Mouse (Mus musculus) neural tube, embryonic 11.5 days (tissue): ENCODE measurements around the gene Npas3. TPM values are rescaled to one million over a fixed set of nuclear protein-coding genes. Genes with fewer than 3 reads are reported as not detected.

ENCODE experiments used
- ATAC-seq: fragments of 200-750 bp; cut with Nextera tagmentation; 2 replicates; pipeline ENCODE4 v1.8.0; 2017; ENCODE audit warnings: moderate number of reproducible peaks, mild to moderate bottlenecking, moderate TSS enrichment, moderate library complexity; ENCODE audit not compliant: insufficient read depth, low FRiP score, low TSS enrichment
- DNase-seq: peaks from one replicate; pipeline ENCODE4 v3.0.0-alpha.2; 2015; ENCODE audit warnings: low spot score
- H3K27ac ChIP-seq: fragments of 300-500 bp; sonication (generic); 2 replicates; pipeline ENCODE4 v1.5.1; 2014; ENCODE audit warnings: low read depth, mild to moderate bottlenecking, low read length
- H3K27me3 ChIP-seq: fragments of 300-500 bp; sonication (generic); 2 replicates; pipeline ENCODE4 v1.6.1; 2014; ENCODE audit warnings: mild to moderate bottlenecking, low read length, mixed read lengths; ENCODE audit not compliant: control insufficient read depth, insufficient read depth
- H3K36me3 ChIP-seq: fragments of 300-500 bp; sonication (generic); 2 replicates; pipeline ENCODE4 v1.6.1; 2014; ENCODE audit warnings: mild to moderate bottlenecking, low read length, moderate library complexity, mixed read lengths; ENCODE audit not compliant: control insufficient read depth, insufficient read depth
- H3K4me1 ChIP-seq: fragments of 300-500 bp; sonication (generic); 2 replicates; pipeline ENCODE4 v1.6.1; 2014; ENCODE audit warnings: low read length, mixed read lengths; ENCODE audit not compliant: control insufficient read depth, insufficient read depth
- H3K4me2 ChIP-seq: fragments of 300-500 bp; sonication (generic); 2 replicates; pipeline ENCODE4 v1.6.1; 2014; ENCODE audit warnings: low read depth, mild to moderate bottlenecking, moderate library complexity
- H3K4me3 ChIP-seq: fragments of 300-500 bp; sonication (generic); 2 replicates; pipeline ENCODE4 v1.5.1; 2014; ENCODE audit warnings: low read depth, low read length
- H3K9ac ChIP-seq: fragments of 300-500 bp; sonication (generic); 2 replicates; pipeline ENCODE4 v1.6.1; 2014; ENCODE audit warnings: mild to moderate bottlenecking, low read length
- H3K9me3 ChIP-seq: fragments of 300-500 bp; sonication (generic); 2 replicates; pipeline ENCODE4 v1.6.1; 2016; ENCODE audit warnings: low read length; ENCODE audit not compliant: control insufficient read depth
- WGBS: fragments of 180-500 bp; shearing (Covaris S2); extraction: QIAGEN DNeasy Blood & Tissue Kit; methylation state at CpG from one replicate; pipeline ENCODE4 v1.1.7; 2014; 5-methylcytosine and 5-hydroxymethylcytosine counted together
- polyA plus RNA-seq: library from polyadenylated mRNA; unstranded; fragments of >200 nt; fragmentation: Nextera tagmentation; extraction: Ambion mirVana; gene quantifications from 2 replicates; pipeline ENCODE4 v1.2.1, GENCODE M21; 2014

Gene Npas3
- polyA plus RNA-seq, 1 experiment from 2014 or later: 18.0 TPM

DNA sequence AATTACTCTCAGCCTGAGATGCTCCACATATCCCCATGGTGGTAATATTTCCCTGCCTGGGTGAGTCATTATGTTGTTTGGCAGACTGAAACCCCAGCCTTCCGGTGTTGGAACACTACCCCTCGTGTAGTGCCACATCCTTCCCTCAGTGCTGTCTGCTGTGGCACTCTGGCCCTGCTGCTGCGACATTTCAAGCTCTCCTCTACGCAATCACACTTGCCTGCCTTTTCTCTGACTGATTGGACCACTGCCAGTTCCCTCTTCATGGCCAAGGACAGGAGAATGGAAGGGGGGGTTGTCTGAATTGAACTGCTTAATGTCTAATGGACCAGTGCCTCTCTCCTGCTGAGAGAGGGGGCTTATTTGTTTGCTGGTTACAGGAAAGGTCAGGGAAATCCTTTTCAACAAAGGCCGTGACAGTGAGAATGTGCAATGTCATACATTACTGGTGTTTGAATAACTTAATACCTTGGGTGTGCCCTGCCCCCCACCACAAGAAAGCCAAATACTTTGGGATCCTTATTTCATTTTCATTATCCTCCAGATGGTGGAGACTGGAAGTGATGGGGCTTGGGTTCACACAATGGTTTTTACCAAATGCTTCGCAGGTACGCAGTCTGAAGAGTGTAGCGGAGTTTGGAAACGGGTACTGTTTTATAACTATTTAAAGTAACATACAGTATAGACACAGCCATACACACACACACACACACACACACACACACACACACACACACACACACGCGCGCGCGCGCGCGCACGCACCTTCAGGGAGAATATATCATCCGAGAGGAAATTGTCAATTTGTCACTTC, 339.4 kb downstream of the Npas3 start:
- WGBS: 76% methylated on average over 19 of the region's 19 CpGs
- H3K27ac ChIP-seq: 0 out of 2 replicates have a peak overlapping the region, but pooled peaks have one; percentile 17
- ATAC-seq (peak; percentile 53; the same call in 1 of the 2 replicates), DNase-seq (peak; percentile 64)
- H3K27me3 ChIP-seq: no peaks in the 10 kb centered on the region
- peaks cover 7% of the 10 kb centered on the region; the same call in 1 of the 2 replicates for H3K4me1 ChIP-seq
- H3K9ac ChIP-seq: no peak overlapping the region
- no peak overlapping the region for H3K4me3 ChIP-seq
- no peaks in the 10 kb centered on the region for H3K9me3 ChIP-seq
- no peaks in the 10 kb centered on the region for H3K36me3 ChIP-seq
- H3K4me2 ChIP-seq: no peak overlapping the region

DNA sequence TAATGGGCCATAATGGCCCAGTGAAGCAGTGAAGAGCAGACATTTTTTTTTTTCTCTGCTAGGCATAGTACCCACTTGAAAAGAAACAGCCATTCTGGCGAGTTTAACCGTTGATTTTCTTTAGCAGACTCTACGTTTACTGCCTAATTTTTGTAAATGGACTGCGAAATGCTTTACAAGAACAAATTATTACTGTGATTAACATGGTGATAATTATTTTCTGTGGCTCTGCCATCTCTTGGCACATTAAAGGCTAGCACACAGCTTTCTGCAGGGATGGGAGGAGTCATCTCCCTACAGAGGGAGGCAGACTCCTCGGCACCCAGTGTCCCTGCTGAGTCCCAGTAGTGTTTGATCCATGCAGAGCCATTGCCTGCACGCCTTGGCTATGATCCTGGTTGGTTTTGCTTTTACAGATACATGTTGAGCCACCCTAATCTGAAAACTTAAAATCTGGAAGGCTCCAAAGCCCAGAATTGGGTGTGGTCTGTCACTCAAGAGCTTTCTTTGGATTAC, 341.0 kb downstream of the Npas3 start:
- H3K4me1 ChIP-seq: peaks cover 7% of the 10 kb centered on the region; the same call in 1 of the 2 replicates
- 56% methylated on average over 6 of the region's 6 CpGs for WGBS
- no peaks in the 10 kb centered on the region for H3K27me3 ChIP-seq
- no peak overlapping the region for H3K27ac ChIP-seq
- ATAC-seq (no peak), DNase-seq (no peak)
- no peaks in the 10 kb centered on the region for H3K9me3 ChIP-seq
- no peak overlapping the region for H3K9ac ChIP-seq
- no peak overlapping the region for H3K4me3 ChIP-seq
- H3K36me3 ChIP-seq: no peaks in the 10 kb centered on the region
- H3K4me2 ChIP-seq: no peak overlapping the region

DNA sequence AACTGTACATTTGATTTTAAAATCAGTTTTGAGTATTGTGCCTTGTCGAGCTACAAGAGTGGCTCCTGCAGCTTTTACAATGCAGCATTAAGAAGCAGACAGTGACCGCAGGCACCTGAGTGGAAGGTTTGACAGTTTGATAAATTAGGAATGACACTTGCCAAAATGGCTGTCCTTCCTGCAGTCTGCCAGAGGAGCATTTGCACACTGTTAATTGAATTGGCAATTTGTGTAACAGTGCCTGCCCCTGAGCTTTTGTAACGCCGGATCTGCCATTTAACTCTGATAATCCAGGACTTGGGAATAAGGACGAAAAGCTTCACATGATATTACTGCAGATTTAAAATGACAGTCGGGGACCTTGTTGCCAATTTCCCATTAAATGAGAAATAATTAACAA, 357.2 kb downstream of the Npas3 start:
- no peak overlapping the region for H3K9ac ChIP-seq
- H3K4me1 ChIP-seq: no peaks in the 10 kb centered on the region
- DNase-seq (no peak), ATAC-seq (no peak)
- 75% methylated on average over 6 of the region's 6 CpGs for WGBS
- H3K27me3 ChIP-seq: no peaks in the 10 kb centered on the region
- H3K4me2 ChIP-seq: no peak overlapping the region
- no peak overlapping the region for H3K4me3 ChIP-seq
- no peaks in the 10 kb centered on the region for H3K9me3 ChIP-seq
- no peaks in the 10 kb centered on the region for H3K36me3 ChIP-seq
- no peak overlapping the region for H3K27ac ChIP-seq

DNA sequence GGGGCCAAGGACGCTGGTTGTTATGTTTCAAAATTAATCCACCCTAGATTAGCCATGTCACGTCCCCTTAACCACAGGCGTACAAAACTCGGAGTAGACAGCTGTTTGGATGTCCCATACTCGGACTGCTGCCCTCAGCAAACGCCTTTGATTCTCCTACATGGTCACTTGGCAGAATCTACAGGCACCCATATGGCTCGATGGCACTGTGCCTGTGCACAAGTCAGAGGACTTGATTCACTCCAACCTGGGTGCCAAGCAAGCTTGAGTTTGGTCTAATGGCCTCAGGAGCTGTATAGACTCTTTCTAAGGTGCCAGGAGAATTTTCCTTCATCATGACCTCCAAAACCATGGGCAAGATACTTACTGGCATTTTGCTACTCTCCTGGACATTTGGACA, 363.6 kb downstream of the Npas3 start:
- no peaks in the 10 kb centered on the region for H3K9me3 ChIP-seq
- no peak overlapping the region for H3K27ac ChIP-seq
- ATAC-seq (no peak), DNase-seq (no peak)
- H3K4me1 ChIP-seq: no peaks in the 10 kb centered on the region
- H3K27me3 ChIP-seq: no peaks in the 10 kb centered on the region
- H3K4me2 ChIP-seq: no peak overlapping the region
- no peak overlapping the region for H3K9ac ChIP-seq
- H3K4me3 ChIP-seq: no peak overlapping the region
- WGBS: 96% methylated on average over 7 of the region's 7 CpGs
- H3K36me3 ChIP-seq: no peaks in the 10 kb centered on the region

DNA sequence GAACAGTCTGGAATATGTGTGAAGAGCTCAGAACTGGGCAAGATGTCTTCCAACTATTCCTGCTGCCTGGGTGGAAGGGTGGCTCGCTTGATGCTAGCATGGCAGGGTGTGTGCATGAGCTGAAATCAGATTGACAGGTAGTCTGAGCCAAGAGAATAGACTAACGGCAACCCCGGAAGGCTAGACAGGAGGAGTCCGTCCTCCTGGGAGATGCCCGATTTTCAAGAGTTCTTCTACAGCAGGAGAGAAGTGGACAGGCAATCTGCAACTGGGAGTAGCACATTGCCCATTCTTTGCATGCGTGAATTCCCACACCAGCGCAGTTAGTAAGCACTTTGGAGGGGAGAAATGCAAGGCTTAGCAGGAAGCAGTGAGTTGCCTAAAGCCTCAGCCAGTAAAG, 372.8 kb downstream of the Npas3 start:
- no peaks in the 10 kb centered on the region for H3K36me3 ChIP-seq
- H3K4me3 ChIP-seq: no peak overlapping the region
- no peak overlapping the region for H3K4me2 ChIP-seq
- H3K4me1 ChIP-seq: peaks cover 15% of the 10 kb centered on the region; the same call in 1 of the 2 replicates
- H3K27ac ChIP-seq: no peak overlapping the region
- no peaks in the 10 kb centered on the region for H3K27me3 ChIP-seq
- whole genome bisulfite sequencing: 69% methylated on average over 7 of the region's 7 CpGs
- no peak for ATAC-seq
- no peak overlapping the region for H3K9ac ChIP-seq
- no peaks in the 10 kb centered on the region for H3K9me3 ChIP-seq
- DNase-seq: no peak

DNA sequence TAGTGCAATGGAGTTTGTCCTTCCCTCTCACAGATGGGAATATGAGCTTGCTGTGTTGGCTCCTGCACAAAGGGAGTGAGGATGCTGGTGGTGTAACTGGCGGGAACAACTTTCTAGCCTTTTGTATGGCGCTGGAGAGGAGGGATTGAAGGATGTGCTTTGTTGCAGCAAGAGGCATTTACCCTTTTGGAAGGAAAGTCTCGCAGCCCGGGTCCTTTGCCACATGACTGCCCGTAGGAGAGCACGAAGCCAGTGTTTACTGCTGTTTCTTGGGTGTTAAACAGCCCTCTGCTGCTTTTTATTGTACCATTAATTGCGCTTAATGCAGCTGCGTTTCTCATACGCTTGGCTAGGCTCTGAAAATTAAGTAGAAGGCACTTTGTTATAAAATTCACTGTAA, 375.3 kb downstream of the Npas3 start:
- no peaks in the 10 kb centered on the region for H3K27me3 ChIP-seq
- no peak overlapping the region for H3K27ac ChIP-seq
- H3K36me3 ChIP-seq: no peaks in the 10 kb centered on the region
- H3K4me2 ChIP-seq: no peak overlapping the region
- WGBS: 16% methylated on average over 9 of the region's 9 CpGs
- no peaks in the 10 kb centered on the region for H3K9me3 ChIP-seq
- DNase-seq (peak; percentile 38), ATAC-seq (no peak)
- no peak overlapping the region for H3K9ac ChIP-seq
- no peak overlapping the region for H3K4me3 ChIP-seq
- H3K4me1 ChIP-seq: peaks cover 15% of the 10 kb centered on the region; the same call in 1 of the 2 replicates

DNA sequence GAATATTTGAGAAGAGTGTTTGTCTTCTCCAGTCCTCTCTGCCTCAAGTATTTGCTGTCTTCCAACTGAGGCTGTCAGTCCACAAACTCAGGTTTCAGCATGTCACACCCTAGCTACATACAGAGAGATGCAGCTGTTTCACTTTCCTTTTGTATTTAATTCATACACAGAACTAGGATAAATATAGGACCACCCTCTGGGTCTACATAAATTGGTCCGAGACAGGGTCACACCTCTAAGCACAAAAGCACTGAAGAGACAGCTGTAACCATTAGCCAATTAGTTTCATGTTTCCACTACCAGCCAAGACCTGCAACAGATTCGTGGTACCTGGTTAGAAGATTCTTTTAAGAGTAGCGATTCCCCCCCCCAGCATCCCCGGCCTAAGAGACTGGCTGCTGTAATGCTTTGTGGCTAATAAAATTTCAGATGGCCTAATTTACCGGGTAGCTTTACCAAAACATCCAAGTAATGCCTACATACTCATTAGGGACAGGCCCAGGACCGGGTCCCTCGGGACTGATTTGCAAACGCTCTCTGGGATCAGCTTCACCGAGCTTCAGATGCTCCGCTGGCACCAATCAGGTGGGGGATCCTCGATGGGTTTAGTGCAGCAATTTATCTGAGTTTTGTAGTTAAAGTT, 376.0 kb downstream of the Npas3 start:
- Histone ChIP-seq H3K4me3 (no peak overlapping the region), H3K27me3 (no peaks in the 10 kb centered on the region), H3K27ac (no peak overlapping the region), H3K36me3 (no peaks in the 10 kb centered on the region), H3K9me3 (no peaks in the 10 kb centered on the region), H3K4me1 (peaks cover 15% of the 10 kb centered on the region; the same call in 1 of the 2 replicates), H3K9ac (no peak overlapping the region), H3K4me2 (no peak overlapping the region)
- 25% methylated on average over 11 of the region's 11 CpGs for WGBS
- ATAC-seq (no peak), DNase-seq (peak; percentile 20)

DNA sequence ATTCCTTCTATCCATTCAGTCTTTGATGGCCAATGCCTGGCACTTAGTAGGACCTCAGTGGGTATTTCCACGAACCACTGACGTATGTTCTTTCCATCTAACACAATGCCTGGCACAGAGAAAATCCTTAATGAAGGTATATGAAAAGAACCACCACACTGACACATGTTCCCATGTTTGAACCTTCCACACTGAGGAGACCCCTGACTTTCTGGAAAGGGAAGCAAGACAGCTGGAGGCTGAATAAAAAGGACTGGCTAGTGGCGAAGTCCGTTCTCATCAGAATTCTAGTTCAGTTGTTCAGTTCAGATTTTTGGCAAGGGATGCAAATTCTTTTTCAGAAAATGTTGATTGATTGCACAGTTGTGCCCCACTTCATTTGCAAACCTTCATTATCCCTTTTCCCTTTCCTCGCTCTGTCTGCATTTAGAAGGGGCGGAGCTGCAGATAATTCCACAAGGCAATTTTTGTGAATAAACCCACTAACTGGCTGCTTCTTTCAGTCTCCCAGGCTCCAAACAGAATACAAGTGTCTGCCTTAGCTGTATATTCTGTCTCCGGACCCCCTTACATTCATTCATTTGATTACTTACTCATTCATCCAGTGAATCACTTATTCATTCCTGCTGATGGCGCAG, 381.1 kb downstream of the Npas3 start:
- H3K9ac ChIP-seq: no peak overlapping the region
- WGBS: 84% methylated on average over 8 of the region's 8 CpGs
- no peaks in the 10 kb centered on the region for H3K36me3 ChIP-seq
- ATAC-seq: no peak
- no peaks in the 10 kb centered on the region for H3K9me3 ChIP-seq
- no peak for DNase-seq
- H3K4me1 ChIP-seq: peaks cover 2% of the 10 kb centered on the region; the same call in 1 of the 2 replicates
- H3K27me3 ChIP-seq: no peaks in the 10 kb centered on the region
- H3K4me2 ChIP-seq: no peak overlapping the region
- H3K27ac ChIP-seq: no peak overlapping the region
- no peak overlapping the region for H3K4me3 ChIP-seq
